Mouse (Mus musculus) T-helper 2 cell (primary cell): ENCODE measurements around the gene Opn1sw.
"Not testable (repeated sequence)": the region's sequence is repeated elsewhere in the genome, so short reads cannot be mapped to it uniquely, and the experiment has no call there.

Experiments used
- in situ Hi-C: fragments of 300-600 bp; cut with MboI, MseI; formaldehyde crosslinking; loops from one replicate; pipeline ENCODE4 v1.15.1; 2025; ENCODE audit warnings: high pct_unique_total_duplicates

Gene Opn1sw

DNA sequence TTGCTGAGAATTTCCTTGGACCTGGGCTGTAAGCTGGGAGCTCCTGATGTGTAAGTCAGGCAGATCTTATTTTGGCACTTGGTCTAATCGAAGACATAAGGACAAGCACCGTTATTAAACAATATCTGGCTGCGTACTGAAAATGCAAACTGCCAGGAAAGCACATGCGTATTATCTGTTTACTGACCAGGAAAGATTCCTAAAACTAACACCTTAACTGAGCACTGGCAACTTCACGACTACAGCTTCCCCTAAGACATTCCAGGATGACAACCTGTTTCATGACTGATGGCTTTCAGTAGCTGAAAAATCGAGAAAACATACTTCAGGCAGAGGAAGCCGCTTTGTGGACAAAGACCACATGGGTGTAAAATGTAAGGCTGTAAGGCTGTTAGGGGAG is 41.1 kb downstream of the Opn1sw start:
- in situ Hi-C loops, result no loop called here

DNA sequence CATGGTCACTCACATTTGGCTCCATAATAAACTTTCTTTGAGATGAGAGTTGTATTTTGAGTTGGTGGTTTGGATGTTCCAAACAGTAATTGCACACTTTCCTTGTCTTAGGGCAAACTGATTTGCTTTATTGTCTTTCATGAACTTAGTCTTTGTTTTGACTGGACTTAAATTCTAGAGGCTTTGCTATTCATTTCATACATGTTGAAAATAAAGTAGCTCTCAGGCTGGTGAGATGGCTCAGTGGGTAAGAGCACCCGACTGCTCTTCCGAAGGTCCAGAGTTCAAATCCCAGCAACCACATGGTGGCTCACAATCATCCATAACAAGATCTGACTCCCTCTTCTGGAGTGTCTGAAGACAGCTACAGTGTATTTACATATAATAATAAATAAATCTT is 41.8 kb downstream of the Opn1sw start:
- in situ Hi-C loops, result not testable (repeated sequence)

DNA sequence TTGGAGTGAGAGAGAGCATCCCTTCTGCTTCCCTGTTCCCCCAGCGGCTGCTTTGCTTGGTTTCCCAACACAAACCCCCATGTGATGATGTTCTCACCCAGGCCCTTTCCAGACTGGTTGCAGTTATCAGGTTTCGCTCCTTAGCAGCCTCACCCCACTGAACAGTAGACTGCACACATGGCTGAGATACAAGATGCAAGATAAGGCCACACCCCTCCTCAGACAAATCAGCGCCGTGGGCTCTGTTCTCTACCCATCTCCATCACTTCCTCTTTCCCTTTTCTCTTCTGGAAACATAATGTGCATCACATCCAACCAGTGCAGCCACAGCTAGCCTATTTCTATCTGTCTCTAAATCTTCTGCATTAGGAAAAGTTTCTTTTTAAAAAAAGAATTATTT is 58.8 kb downstream of the Opn1sw start:
- in situ Hi-C loops, result no loop called here

DNA sequence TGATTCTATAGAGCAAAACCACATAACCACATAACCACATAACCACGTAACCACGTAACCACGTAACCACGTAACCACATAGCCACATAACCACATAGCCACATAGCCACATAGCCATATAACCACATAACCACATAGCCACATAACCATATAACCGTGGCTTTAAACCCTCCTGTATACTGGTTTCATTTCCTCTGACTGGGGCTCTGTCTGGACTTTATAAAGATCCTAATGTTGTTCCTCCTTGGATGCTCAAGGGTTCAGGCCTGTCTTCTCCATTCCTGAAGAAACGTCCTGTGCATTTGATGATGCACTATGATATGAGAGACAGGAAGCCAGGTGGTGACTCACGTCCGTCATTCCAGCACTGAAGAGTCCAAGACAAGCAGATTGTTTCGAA is 61.3 kb downstream of the Opn1sw start:
- in situ Hi-C loops, result no loop called here
